Mouse (Mus musculus): ENCODE data around the gene Nprl3.

GRCm38 (mm10) chr11:32216851-32217250 is 50.7 kb downstream of the Nprl3 start:
- peak; percentile 94 for TF ChIP-seq CTCF (IDR thresholded peaks at IDR 0.05)
- no peak for TF ChIP-seq EP300 (IDR thresholded peaks at IDR 0.05)
